ENCODE assay signal across 24 mouse cellular contexts in genomic region chr11:43551756-43552155, GRCm38 (mm10). TPM values are rescaled to one million over a fixed set of nuclear protein-coding genes. Genes with fewer than 3 reads are reported as not detected.
DNase-seq lines count a peak whose midpoint lies in the region; ATAC-seq and TF ChIP-seq lines count a peak whose summit lies in the region.
"Had no signal": no experiment of that assay in that cellular context is flagged by ENCODE, and none has a peak within 500 bp of the region (broad histone marks: within the 10 kb centered on the region; RNA-seq: fewer than 3 reads in every experiment).

No protein-coding gene starts in this region.

- no peak for ATAC-seq in kidney, embryonic 15.5 days (replicated peaks; ENCODE audit: low FRiP score)
- ATAC-seq in granulocyte monocyte progenitor cell, adult 5-6 weeks (replicated peaks; ENCODE audit: poor library complexity, severe bottlenecking): peak; percentile 61; the same call in 1 of the 2 replicates
- ATAC-seq in monocyte, adult 5-6 weeks (replicated peaks; ENCODE audit: insufficient number of reproducible peaks, low FRiP score, low TSS enrichment, poor library complexity, severe bottlenecking): no peak
- ATAC-seq: Patski had no signal

- DNase-seq in kidney, postnatal 14 days: no peak
- peak; percentile 94 for DNase-seq in large intestine, adult 2 months (ENCODE audit: low read depth, low spot score)
- no peak for DNase-seq in layer of hippocampus, adult 2 months (ENCODE audit: low spot score in 2 of 2)
- DNase-seq in gastrocnemius, postnatal 25 days: no peak
- DNase-seq: adrenal gland, postnatal 14 days; cerebellum, postnatal 10 days; gastrocnemius, adult 2 months; heart, adult 11 months; lung, adult 18-20 months; spleen, adult 18-20 months; thymus, adult 2 months had no signal

- H3K27me3 ChIP-seq in kidney, embryonic 15.5 days: no peaks in the 10 kb centered on the region
- H3K27me3 ChIP-seq: neural tube, embryonic 12.5 days; Patski had no signal

- H3K4me2 ChIP-seq in kidney, embryonic 15.5 days: no peak overlapping the region
- H3K4me2 ChIP-seq: liver, embryonic 11.5 days; neural tube, embryonic 12.5 days had no signal

- H3K4me1 ChIP-seq in kidney, embryonic 15.5 days: peaks cover 56% of the 10 kb centered on the region

- 65% methylated on average over 3 of the region's 3 CpGs for WGBS in kidney, embryonic 15.5 days
- WGBS in large intestine, adult 2 months: 23% methylated on average over 3 of the region's 3 CpGs

- no peak overlapping the region for H3K4me3 ChIP-seq in kidney, embryonic 15.5 days (replicated peaks)
- no peak overlapping the region for H3K4me3 ChIP-seq in layer of hippocampus, adult 2 months
- H3K4me3 ChIP-seq: gastrocnemius, adult 2 months; neural tube, embryonic 12.5 days had no signal

- no peak overlapping the region for H3K9ac ChIP-seq in kidney, embryonic 15.5 days
- H3K9ac ChIP-seq: neural tube, embryonic 12.5 days had no signal

- no peak for TF ChIP-seq CTCF in layer of hippocampus, adult 2 months (conservative IDR thresholded peaks at IDR 0.05)

- H3K9me3 ChIP-seq in kidney, embryonic 15.5 days (replicated peaks): no peaks in the 10 kb centered on the region
- H3K9me3 ChIP-seq: neural tube, embryonic 12.5 days had no signal

- 0 out of 2 replicates have a peak overlapping the region, but pooled peaks have one; percentile 6 for H3K27ac ChIP-seq in kidney, embryonic 15.5 days
- no peak overlapping the region for H3K27ac ChIP-seq in layer of hippocampus, adult 2 months
- H3K27ac ChIP-seq: gastrocnemius, adult 2 months; neural tube, embryonic 12.5 days had no signal

- H3K36me3 ChIP-seq in kidney, embryonic 15.5 days: peaks cover 12% of the 10 kb centered on the region

RNA-seq across cellular contexts. Expression of gene Ccnjl, which starts 23.2 kb away (rescaled TPM):
- polyA plus RNA-seq in kidney, embryonic 15.5 days (2015; fragmentation: Nextera tagmentation; extraction: Ambion mirVana): 27.0 and 29.2 TPM in 2 replicates
- 1.9 TPM in 1 of 2 replicates, not detected in the other for total RNA-seq in granulocyte monocyte progenitor cell, adult 5-6 weeks (2014; fragmentation: Nextera tagmentation)
- not detected in 2 replicates for total RNA-seq in granulocyte monocyte progenitor cell, adult 5-6 weeks (2017)
- polyA plus RNA-seq in large intestine, adult 2 months (2012; rRNA removed): 7.0 and 9.5 TPM in 2 replicates
- total RNA-seq in layer of hippocampus, adult 2 months (2021): 10 to 100 TPM; 10.8 to 15.5 TPM
- not detected in 3 replicates for total RNA-seq in monocyte, adult 5-6 weeks (2017)
- under 1 TPM in 1 of 2 experiments, not detected in 1; 0.21 TPM for total RNA-seq in gastrocnemius, postnatal 25 days (2021)

RNA-seq across cellular contexts. Expression of gene 4933415A04Rik, which starts 35.1 kb away (rescaled TPM):
- polyA plus RNA-seq in kidney, embryonic 15.5 days (2015; fragmentation: Nextera tagmentation; extraction: Ambion mirVana): 7.0 and 8.2 TPM in 2 replicates
- not detected in 2 replicates for total RNA-seq in granulocyte monocyte progenitor cell, adult 5-6 weeks (2014; fragmentation: Nextera tagmentation)
- total RNA-seq in granulocyte monocyte progenitor cell, adult 5-6 weeks (2017): not detected in 2 replicates
- 1.1 TPM in 2 replicates for polyA plus RNA-seq in large intestine, adult 2 months (2012; rRNA removed)
- total RNA-seq in layer of hippocampus, adult 2 months (2021): 1 to 10 TPM; 1.9 to 2.4 TPM
- total RNA-seq in monocyte, adult 5-6 weeks (2017): not detected in 3 replicates
- total RNA-seq in gastrocnemius, postnatal 25 days (2021): not detected
- total RNA-seq: gastrocnemius, adult 2 months had no signal

RNA-seq across cellular contexts. Expression of gene Fabp6, which starts 49.6 kb away (rescaled TPM):
- not detected in 2 replicates for polyA plus RNA-seq in kidney, embryonic 15.5 days (2015; fragmentation: Nextera tagmentation; extraction: Ambion mirVana)
- not detected in 2 replicates for total RNA-seq in granulocyte monocyte progenitor cell, adult 5-6 weeks (2014; fragmentation: Nextera tagmentation)
- not detected in 2 replicates for total RNA-seq in granulocyte monocyte progenitor cell, adult 5-6 weeks (2017)
- 632 and 6,441 TPM in 2 replicates for polyA plus RNA-seq in large intestine, adult 2 months (2012; rRNA removed)
- total RNA-seq in layer of hippocampus, adult 2 months (2021): not detected
- total RNA-seq in monocyte, adult 5-6 weeks (2017): not detected in 3 replicates
- total RNA-seq in gastrocnemius, postnatal 25 days (2021): not detected
- total RNA-seq: adrenal gland, postnatal 14 days; ES-E14; gastrocnemius, adult 2 months; left cerebral cortex, adult 8-10 months had no signal
- polyA plus RNA-seq: brain, embryonic 14.5 days; forebrain, embryonic 11.5 days; hindbrain, embryonic 11.5 days; kidney, embryonic 14.5 days; limb, embryonic 11.5 days; liver, embryonic 11.5 days; neural tube, embryonic 12.5 days had no signal

Comparison
In these comparisons a context has a peak if more than half of its experiments do, and no peak if none do; other contexts are left out.
1. RNA of gene Ccnjl, which starts 23.2 kb away (total RNA-seq): 10.8 to 15.5 TPM in layer of hippocampus, adult 2 months; 0.21 TPM in gastrocnemius, postnatal 25 days, 1.9 TPM in granulocyte monocyte progenitor cell, adult 5-6 weeks and not detected in monocyte, adult 5-6 weeks; every median in the first group is over 4 times any median in the second.